Mouse (Mus musculus): Measurements from ENCODE around the gene Hyal3.
"Not testable (repeated sequence)": the region's sequence is repeated elsewhere in the genome, so short reads cannot be mapped to it uniquely, and the experiment has no call there.

Hyal3 gene

DNA sequence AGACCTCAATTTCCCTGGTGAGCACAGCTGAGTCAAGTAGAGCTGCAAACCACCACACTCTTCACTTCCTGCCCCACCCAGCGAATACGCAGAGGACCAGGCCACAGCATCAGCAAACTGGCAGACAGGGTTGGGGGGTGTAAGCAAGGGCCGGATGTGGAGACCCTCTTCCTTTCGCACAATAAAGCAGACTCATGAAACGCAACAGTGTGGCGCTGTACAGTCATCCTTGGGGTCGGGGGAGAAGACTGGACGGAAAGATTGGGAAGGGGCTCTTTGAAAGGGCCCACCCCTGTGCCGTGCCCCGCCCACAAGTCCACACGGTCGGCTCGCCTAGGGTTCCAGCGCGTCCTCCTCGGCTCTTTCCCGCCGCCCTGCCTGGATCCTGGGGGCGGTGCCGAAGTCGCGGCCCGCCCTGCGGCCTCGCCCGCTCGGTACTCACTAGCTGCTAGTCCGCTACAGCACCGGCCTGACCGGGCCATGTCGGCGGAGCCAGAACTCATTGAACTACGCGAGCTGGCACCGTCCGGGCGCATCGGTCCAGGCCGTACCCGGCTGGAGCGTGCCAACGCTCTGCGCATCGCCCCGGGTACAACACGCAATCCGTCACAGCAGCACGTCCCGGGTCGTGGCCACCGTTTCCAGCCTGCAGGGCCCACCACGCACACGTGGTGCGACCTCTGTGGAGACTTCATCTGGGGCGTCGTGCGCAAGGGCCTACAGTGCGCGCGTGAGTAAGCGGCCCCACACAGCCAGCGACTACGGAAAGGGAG, 29.3 kb upstream of the Hyal3 start, which contains the start of gene Rassf1:
Gene Rassf1, plus strand, starts transcription at position 439 of the 773 bp plus-strand sequence.
- DNase-seq, result peak; percentile 72 to 84

DNA sequence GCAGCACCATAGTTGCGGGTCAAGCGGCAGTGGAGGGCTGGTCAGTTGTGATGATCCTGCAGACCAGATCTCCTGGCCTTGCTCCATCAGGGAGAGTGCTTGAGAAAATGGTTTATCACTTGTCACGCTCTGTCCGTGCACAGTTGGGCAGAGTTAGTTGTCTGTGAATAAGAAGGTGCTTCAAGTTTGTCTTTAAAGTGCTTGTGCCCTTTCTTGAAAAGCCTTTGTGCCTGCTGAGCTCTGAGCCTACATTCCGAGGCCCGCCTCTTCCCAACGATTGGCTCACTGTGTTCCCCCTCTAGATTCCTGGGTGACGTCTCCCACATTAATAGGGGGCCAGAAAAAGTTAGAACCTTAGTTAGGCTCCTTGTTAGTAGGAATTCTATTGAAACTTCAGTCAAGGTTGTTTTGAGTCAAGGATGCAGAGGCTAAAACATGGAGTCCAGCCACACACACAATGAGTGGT, 28.7 kb upstream of the Hyal3 start:
- DNase-seq, result no peak

DNA sequence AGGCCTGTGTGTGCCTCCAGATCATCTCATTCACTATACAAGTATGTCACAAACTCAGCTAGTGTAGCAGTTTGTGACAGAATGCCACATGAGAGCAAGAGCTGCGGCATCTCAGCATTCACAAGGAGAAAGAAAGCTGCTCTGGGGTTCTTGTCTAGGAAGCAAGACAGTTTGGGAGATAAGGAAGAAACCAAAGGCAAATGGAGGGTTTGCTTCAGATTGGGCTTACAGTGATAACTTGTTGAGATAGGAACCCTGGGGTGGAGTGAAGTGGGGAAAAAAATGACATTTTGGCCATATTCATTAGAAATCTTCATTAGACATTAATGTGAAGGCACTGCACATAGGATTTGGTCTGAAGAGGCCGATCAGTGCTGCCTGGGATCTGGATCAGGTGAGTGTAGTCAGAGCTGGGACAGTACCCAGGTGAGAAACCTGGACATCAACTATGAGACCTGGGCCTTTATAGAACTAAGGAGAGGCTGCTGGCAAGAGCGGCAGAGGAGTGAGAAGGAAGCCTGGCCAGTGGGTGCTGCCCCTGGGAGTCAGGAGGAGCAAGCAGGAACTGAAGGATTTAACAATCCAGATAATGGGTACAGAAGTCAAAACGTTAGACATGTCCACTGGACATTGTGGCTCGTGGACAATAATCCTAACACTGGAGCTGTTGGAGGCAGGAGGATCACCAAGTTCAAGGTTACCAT, 27.8 kb upstream of the Hyal3 start:
- DNase-seq, result no peak

DNA sequence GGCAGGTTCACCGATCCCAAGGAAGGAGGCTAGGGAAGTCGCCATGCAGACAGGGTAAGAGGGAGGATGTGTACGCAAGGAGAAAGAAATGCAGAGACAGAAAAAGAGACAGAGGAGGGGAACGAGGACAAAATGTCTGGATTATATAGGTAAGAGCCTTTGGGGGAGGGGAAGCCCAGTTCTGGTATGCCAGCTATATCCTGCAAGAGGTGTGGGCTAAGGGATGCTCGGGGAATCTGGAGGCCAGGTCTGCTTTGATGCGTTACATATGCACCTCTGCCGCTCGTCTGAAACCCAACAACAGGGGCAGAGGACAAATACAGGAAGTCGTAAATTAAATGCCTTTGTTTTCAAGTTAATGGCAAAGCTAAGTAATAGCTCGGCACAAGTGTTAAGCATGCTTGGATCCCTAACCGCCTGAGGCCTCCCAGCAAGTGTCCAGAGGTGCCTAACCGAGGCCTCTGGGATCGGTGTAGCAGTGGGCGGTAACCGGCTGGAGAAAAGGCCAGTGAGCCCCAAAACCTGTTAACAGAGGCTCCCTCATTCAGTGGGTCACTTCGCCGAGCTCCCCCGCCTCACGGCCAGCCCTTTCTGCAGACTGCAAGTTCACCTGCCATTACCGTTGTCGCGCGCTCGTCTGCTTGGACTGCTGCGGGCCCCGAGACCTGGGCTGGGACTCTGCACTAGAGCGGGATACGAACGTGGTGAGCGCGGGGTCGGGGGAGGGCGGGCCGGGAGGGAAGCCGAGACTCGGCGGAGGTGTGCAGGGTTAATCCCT, 26.9 kb upstream of the Hyal3 start:
- peak; percentile 63 to 70 for DNase-seq

DNA sequence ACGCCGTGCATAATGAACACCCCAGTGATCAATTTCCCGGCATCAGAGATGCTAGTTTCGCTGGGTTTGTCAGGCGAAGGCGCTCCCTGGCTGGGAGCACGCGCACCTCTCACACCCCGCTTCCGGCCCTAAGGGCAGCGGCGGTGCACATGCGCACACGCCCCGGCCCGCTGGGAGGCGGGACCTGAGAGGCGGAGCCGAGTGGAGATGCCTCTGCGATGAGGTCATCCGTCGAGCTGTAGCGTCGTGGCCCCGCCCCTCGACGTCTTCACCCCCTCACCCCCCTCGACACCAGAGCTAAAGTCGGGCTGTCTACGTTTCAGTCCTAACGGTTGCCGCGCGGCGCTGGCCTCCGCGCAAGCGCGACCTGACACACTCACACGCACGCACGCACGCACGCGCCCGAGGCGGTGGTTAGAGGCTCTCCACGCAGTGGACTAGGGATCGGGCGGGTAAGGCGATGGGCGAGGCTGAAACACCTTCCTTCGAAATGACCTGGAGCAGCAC, 26.2 kb upstream of the Hyal3 start:
- DNase-seq, result peak; percentile 93 to 95

DNA sequence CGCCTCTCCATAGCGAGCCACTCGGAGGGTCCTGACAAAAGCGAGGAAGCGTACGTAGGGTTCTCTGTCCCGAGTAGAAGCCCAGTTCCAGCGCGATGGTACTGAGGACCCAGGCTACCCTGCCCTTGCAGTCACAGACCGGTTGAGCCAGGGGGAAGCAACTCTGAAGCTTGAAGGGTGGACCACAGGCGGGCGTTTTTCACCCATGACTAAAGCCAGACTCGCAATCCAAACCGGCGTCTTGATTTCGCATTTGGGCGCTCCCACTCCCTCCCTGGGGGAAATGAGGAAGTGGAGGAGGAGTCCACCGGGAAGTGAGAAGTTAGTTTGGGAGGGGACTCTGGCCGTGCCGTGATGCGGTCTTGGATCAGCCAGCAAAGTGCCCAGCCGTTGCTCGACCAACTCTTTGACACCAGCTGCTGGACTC, 25.6 kb upstream of the Hyal3 start:
- no peak for DNase-seq

DNA sequence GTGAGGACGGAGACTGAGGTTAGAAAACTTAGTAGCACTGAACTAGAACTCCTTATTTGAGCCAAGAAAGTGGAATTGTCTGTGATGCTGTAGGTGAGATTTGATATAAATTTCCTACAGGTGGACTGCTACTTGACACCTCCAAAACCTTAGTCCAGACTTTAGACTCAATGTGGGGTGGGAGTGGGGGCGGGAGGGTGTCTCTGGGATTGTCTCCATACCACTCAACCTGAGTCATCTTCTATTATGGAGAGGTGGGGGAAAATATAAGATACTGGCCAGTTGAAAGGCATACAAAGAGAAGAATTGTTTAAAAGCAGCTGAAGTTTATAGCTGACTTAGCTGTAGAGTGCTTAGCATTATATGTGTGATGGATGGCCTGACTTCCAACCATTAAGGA, 24.9 kb upstream of the Hyal3 start:
- DNase-seq, result no peak

DNA sequence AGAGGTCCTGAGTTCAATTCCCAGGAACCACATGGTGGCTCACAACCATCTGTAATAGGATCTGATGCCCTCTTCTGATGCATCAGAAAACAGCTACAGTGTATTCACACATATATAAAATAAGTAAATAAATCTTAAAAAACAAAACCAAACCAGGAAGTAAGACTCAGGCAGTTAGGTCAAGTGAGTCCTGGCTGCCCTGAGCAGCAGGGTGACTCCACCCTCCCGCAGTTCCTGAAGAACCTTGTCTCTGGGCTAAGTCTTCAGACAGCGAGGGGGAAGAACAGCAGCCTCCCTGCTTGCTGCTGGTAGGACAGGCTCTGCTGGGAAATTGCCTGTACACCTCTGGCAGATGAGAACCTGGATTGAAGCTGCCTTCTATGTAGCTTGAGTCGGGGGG, 24.3 kb upstream of the Hyal3 start:
- DNase-seq, result no peak

DNA sequence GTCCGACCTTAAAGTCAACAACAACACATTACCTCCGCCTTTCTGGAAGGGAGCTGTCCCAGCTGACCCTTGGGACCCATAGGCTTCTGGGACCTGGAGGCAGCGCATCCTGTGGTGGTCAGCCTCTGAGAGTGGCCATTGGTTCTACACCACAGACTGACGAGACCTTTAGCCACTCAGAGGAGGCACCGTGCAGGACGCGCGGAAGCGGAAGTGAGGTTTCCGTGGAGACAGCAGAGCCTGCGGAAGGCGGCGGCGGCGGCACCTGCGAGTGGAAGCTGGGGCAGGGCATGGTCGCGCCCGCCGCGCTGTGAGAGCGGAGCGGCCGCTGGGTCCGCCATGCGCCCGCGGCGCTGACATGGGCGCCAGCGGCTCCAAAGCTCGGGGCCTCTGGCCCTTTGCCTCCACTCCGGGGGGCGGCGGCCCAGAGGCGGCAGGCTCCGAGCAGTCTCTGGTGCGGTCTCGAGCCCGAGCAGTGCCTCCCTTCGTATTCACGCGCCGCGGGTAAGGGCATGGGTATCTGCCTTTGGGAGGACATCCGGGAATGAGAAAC, 17.5 kb upstream of the Hyal3 start, which contains the start of gene Tusc2:
Gene Tusc2, plus strand, starts transcription at position 227 of the 553 bp plus-strand sequence.
- DNase-seq, result peak; percentile 91 to 92

DNA sequence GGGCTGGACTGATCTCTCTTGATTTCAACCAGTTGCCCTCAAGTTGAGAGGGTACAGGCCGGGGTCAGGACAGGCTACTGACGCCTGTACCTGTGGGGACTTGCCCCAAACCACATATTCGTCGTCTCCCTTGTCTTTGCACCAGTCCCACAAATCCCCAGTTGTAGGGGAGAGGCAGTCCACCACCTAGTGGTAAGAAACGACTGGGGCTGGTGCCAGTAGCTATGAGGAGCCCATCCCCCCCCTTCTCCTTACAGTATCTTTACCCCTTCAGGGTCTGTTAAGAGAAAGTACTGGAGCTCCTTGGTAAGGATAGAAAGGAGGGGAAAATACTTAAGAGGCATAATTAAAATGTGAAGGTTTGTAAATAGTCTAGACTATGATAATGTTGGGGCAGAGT, 15.1 kb upstream of the Hyal3 start:
- not testable (repeated sequence) for DNase-seq

DNA sequence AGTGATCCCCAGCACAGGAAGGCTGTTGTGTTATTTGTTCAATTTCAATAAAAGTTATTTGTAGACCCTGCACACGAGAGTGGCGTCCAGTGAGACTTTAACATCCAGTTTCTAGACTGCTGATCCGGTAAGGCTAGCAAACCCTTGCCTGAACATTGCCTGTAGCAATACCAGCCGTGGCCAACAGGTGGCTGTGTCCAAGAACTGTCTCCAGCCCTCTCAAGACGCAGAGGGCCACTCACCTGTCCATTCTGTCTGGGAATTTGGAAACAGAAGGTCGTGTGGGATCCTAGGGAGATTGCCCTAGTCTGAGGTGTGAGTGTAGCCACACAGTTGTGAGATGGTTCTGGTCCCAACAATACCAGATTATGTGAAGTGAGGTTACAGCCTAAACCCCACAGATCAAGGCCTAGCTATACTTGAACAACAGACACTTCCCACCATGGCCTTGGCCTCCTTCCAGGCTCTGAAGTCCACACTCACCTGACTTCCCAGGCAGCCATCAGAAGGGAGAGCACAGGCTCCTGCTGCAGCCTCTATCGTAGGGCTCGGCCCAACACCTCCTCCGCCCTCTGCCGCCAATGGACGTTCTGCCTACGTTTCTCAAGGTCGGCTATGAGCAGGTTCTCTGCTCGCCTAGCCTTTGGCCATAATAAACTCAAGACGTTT, 14.4 kb upstream of the Hyal3 start:
- DNase-seq, result no peak

DNA sequence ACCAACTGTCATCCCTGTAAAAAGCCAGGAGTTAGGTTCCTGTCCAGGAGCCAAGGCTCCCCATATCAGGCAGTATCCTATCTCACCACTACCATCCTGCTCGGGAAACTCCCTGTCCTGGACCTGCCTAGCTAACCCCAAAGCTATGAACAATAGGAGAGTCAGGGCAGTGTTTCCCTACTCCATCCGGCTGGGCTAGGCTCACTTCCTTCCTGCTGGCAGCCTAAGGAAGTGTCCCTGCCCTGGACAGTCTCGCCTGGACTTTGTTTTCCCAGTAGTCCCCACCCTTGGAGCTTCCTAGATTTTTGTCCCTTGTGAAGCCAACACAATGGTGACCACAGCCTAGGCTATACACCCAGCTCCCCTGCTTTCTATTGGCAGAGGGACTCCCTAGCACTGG, 13.8 kb upstream of the Hyal3 start:
- DNase-seq, result no peak

DNA sequence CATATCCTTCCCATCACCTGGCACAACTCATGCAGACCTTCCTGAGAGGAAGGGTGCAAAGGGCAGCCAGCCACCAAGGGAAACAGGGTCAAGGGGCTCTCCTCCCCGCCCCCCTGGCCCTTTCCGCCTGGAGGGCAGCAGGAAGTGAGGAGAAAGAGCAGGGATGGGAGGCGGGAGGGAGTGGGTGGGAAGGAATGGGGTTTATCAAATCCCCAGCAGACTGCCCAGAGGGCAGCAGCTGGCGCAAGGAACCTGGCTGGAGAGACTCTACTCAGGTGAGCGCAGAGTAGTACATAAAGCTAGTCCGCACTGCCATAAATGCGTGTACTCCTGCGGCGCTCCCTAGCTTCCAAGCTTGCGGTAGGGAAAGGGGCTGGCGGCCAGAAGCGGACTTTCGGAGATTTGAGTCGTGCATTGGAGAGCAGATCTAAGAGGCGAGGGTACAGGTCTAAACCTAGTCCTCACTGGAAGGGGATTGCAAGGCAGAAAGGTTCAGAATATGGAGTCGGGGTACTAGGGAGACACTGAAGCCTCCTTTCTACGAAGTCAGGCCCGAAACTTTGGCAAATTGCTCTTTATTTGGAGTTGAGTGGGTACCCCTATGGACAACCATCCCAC, 12.8 kb upstream of the Hyal3 start, which contains the start of gene Hyal2:
Gene Hyal2, plus strand, starts transcription at position 244 of the 618 bp plus-strand sequence.
- DNase-seq, result no peak

DNA sequence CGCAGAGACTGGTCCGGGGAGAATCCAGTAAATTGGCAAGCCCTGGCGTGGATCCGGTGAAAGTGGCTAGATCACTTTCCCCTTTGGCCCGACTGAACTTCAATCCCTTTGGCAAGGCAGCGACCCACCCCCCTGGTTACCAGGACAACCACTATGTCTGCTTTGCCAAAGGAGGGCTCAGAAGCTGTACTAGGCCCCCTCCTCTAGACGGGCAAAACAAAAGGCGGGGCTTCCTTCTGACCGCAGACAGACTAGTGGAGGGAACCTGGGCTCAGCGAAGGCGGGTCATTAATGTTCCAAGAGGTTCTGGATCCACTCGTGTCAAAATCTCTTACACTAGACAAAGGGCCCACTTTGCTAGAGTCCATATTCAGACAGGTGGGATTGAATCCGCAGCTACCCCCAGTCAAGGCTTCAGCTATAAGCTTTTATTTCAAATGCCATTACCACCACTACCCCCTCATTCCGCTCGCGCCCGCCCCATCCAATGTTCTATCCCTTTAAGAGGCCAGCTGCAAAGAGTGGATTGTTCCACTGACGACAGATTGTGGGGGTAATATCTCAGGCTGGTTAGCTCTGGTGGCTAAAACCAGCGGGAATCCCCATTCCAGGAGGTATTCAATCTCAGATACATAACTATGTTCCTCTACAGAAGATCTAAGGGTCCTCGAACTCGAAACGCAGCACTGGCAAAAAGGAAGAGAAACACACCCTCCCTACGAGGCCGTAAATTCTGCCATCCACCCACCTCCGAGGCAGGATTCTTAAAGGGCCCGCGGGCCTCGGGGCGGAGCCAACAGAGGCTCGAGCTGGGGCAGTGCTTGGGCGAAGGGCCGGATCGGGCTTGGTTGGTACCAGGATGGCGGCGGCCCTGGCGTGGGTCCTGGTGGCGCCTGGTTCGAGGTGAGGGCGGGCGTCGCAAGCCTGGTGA, 12.0 kb upstream of the Hyal3 start:
- peak; percentile 66 to 78 for DNase-seq

DNA sequence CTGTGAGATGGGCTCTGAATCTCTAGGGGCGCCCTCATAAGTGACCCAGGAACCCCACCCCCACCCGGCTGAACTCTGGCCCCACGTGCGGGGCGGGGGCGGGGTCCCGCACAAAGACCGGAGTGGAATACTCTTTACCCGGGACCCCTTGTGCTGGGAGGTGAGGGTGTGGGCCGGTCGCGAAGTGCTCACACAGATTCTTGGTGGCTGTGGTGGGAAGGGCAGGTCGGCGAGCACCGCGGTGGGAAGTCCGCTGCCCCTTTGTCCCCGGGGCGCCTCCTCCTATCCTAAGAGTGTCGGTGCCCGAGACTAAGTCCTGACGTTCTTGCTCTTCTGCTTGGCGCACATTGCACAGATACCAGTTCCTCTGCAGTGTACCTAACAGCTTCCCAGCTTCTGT, 11.3 kb upstream of the Hyal3 start:
- DNase-seq, result no peak

DNA sequence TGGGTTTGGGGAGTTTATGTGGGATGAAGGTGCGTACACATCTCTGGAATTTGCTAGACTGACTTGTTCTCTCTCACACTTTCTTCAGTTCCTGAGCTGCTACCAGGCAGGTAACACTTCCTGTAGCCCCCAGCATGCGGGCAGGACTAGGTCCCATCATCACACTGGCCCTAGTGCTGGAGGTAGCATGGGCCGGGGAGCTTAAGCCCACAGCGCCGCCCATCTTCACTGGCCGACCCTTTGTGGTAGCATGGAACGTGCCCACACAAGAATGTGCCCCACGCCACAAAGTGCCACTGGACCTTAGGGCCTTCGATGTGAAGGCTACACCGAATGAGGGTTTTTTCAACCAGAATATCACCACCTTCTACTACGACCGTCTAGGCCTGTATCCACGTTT, 10.6 kb upstream of the Hyal3 start:
- no peak for DNase-seq

DNA sequence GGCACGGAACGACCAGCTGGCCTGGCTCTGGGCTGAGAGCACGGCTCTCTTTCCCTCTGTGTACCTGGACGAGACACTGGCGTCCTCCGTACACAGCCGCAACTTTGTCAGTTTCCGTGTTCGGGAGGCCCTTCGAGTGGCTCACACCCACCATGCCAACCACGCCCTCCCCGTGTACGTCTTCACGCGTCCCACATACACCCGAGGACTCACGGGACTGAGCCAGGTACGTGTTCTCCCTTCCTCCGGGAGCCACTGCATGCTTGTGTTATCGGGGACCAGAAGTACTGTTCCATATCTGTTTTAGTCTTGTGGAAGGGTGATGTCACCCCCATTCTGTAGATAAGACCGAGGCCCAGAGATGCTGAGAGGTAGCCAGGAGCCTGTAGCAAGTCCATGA, 9.8 kb upstream of the Hyal3 start:
- no peak for DNase-seq

DNA sequence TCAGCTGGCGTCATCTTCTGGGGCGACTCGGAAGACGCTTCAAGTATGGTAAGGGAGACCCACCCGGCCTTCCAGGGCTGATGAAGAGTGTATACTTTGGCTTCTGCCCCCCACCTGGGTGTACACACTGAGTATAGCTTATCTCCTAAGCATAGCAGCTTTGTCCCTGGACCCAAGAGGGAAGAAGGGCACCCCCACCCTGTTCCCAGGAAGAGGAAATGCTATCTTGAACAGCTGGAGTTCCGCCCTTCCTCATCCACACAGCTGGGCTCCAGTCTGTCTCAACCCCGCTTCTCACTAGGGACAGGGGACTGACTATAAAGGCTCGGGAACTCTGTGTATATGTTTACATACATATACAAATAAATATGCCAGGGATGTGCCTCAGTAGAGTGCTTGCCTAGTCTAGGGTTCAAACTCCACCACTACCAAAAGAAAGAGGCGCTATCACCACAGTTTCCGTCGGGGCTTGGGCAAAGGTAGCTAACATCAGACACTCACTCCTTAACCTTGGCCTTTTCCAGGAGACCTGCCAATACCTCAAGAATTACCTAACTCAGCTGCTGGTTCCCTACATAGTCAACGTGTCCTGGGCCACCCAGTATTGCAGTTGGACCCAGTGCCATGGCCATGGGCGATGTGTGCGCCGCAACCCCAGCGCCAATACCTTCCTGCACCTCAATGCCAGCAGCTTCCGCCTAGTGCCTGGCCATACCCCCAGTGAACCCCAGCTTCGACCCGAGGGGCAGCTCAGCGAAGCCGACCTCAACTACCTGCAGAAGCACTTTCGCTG, 8.9 kb upstream of the Hyal3 start:
- DNase-seq, result no peak

DNA sequence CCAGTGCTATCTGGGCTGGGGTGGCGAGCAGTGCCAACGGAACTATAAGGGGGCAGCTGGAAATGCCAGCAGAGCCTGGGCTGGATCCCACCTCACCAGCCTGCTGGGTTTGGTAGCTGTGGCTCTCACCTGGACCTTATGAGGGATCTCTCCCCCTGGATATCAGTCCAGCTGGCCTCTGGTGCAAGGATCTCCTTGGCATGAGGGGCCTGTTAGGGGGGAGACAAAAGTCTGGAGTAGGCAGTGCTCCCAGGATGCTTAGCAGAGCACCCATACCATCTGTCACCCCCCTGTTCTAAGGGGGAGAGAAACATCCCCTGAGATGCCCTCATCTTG, 8.3 kb upstream of the Hyal3 start:
- no peak for DNase-seq

DNA sequence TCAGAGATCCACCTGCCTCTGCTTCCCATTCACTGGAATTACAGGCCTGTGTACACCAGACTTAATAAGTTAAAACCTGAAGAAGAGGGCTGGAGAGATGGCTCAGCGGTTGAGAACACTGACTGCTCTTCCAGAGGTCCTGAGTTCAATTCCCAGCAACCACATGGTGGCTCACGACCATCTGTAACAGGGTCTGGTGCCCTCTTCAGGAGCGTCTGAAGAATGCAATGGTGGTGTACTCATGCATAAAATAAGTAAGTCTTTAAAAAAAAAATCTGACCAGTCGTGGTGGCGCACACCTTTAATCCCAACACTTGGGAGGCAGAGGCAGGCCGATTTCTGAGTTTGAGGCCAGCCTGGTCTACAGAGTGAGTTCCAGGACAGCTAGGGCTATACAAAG, 6.8 kb upstream of the Hyal3 start:
- DNase-seq, result not testable (repeated sequence)

Measured in thymus, adult 18-20 months (tissue).